25 mouse cellular contexts compared by ENCODE assay signal in the genomic region with DNA sequence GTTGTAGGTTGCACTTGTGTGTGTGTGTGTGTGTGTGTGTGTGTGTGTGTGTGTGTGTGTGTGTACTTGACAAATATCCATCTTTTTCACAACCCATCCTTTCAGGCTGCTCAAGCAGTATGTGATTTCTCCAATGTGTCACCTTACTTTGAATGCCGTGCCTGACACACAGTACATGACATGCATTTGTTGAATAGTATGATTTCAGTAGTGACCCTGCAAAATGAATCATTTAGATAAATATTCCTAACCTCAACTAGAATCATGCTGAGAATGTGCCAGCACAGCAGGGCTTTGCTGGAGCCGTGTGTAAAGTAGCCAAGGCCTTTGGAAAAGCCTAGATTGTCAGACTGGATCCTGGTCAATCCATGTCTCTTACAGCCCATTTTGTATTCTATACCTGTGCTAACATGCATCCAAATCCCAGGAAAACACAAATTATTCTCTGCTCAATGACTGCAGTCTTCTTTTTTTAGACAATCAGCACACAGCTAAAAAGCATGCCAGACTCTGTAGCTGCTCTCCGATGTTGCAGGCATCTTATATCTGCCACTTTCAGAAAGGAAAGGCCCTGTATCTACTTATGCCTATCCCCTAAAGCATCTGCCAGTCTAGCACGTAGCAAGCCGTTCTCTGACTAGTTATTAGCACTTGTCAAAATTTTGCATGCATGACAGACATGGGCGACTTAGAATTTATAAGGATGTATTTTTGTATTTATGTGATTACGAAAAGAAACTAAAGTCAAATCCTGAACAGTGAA.
DNase-seq lines count a peak whose midpoint lies in the region; ATAC-seq and TF ChIP-seq lines count a peak whose summit lies in the region.
"Had no signal": no experiment of that assay in that cellular context is flagged by ENCODE, and none has a peak within 500 bp of the region (broad histone marks: within the 10 kb centered on the region; RNA-seq: fewer than 3 reads in every experiment).

No protein-coding gene starts in this region.

- DNase-seq in adrenal gland, postnatal 10 days: peak; percentile 9
- DNase-seq in adrenal gland, postnatal 4 days (ENCODE audit: low spot score in 2 of 2): no peak
- DNase-seq in heart, adult 11 months: peak; percentile 29
- DNase-seq in heart, postnatal 25 days (ENCODE audit: low spot score): no peak
- no peak for DNase-seq in midbrain, postnatal 0 days (ENCODE audit: low spot score)
- no peak for DNase-seq in midbrain, embryonic 14.5 days
- DNase-seq in forebrain, postnatal 0 days: peak; percentile 56
- DNase-seq in left cerebral cortex, postnatal 36 days (ENCODE audit: low spot score in 2 of 2): no peak
- DNase-seq: cerebellum, adult 11-12 months; cerebellum, adult 9-11 months; gastrocnemius, postnatal 25 days; heart, adult 18-20 months; kidney, adult 8-10 months; layer of hippocampus, postnatal 36 days; liver; lung, adult 2 months; lung, postnatal 10 days; thymus, adult 2 months; thymus, postnatal 36 days had no signal

- no peak overlapping the region for H3K9ac ChIP-seq in midbrain, postnatal 0 days (replicated peaks; ENCODE audit: low read length, poor library complexity, severe bottlenecking)
- no peak overlapping the region for H3K9ac ChIP-seq in midbrain, embryonic 14.5 days (replicated peaks; ENCODE audit: low read length)
- no peak overlapping the region for H3K9ac ChIP-seq in forebrain, postnatal 0 days
- H3K9ac ChIP-seq: embryonic facial prominence, embryonic 13.5 days; liver, embryonic 14.5 days had no signal

- H3K27me3 ChIP-seq in midbrain, postnatal 0 days (ENCODE audit: insufficient read depth, low read length): no peaks in the 10 kb centered on the region
- no peaks in the 10 kb centered on the region for H3K27me3 ChIP-seq in midbrain, embryonic 14.5 days (ENCODE audit: control insufficient read depth, insufficient read depth, low read length)
- H3K27me3 ChIP-seq in forebrain, postnatal 0 days (ENCODE audit: insufficient read depth, low read length): no peaks in the 10 kb centered on the region
- H3K27me3 ChIP-seq: embryonic facial prominence, embryonic 13.5 days had no signal

- intact Hi-C loops in heart, postnatal 25 days (cut with DNase I): no loop called here
- intact Hi-C loops in left cerebral cortex, postnatal 36 days (cut with DNase I): no loop called here

- H3K9me3 ChIP-seq in midbrain, postnatal 0 days (ENCODE audit: low read length): no peaks in the 10 kb centered on the region
- H3K9me3 ChIP-seq in midbrain, embryonic 14.5 days (ENCODE audit: control insufficient read depth, low read length): no peaks in the 10 kb centered on the region
- no peaks in the 10 kb centered on the region for H3K9me3 ChIP-seq in forebrain, postnatal 0 days (ENCODE audit: low read length)
- H3K9me3 ChIP-seq: embryonic facial prominence, embryonic 13.5 days had no signal

- TF ChIP-seq CTCF in midbrain, postnatal 0 days (IDR thresholded peaks at IDR 0.05): no peak
- no peak for TF ChIP-seq CTCF in forebrain, postnatal 0 days (IDR thresholded peaks at IDR 0.05; ENCODE audit: low read depth)

- no peaks in the 10 kb centered on the region for H3K36me3 ChIP-seq in midbrain, postnatal 0 days (ENCODE audit: insufficient read depth, low read length)
- no peaks in the 10 kb centered on the region for H3K36me3 ChIP-seq in midbrain, embryonic 14.5 days (ENCODE audit: control insufficient read depth, insufficient read depth, low read length)
- H3K36me3 ChIP-seq in forebrain, postnatal 0 days (ENCODE audit: insufficient read depth): no peaks in the 10 kb centered on the region
- H3K36me3 ChIP-seq: embryonic facial prominence, embryonic 13.5 days had no signal

- H3K4me2 ChIP-seq in midbrain, postnatal 0 days (ENCODE audit: low read depth, low read length, poor library complexity, severe bottlenecking): no peak overlapping the region
- H3K4me2 ChIP-seq in midbrain, embryonic 14.5 days (ENCODE audit: low read length): no peak overlapping the region
- H3K4me2 ChIP-seq in forebrain, postnatal 0 days (ENCODE audit: low read depth): no peak overlapping the region
- H3K4me2 ChIP-seq: embryonic facial prominence, embryonic 13.5 days; heart, embryonic 11.5 days had no signal

- H3K4me1 ChIP-seq in midbrain, postnatal 0 days (ENCODE audit: insufficient read depth, low read length): no peaks in the 10 kb centered on the region
- no peaks in the 10 kb centered on the region for H3K4me1 ChIP-seq in midbrain, embryonic 14.5 days (ENCODE audit: control insufficient read depth, insufficient read depth, low read length)
- no peaks in the 10 kb centered on the region for H3K4me1 ChIP-seq in forebrain, postnatal 0 days (ENCODE audit: insufficient read depth)
- H3K4me1 ChIP-seq: embryonic facial prominence, embryonic 13.5 days had no signal

- H3K4me3 ChIP-seq in midbrain, postnatal 0 days (ENCODE audit: low read depth, low read length): no peak overlapping the region
- H3K4me3 ChIP-seq in midbrain, embryonic 14.5 days (replicated peaks; ENCODE audit: low read depth, low read length): no peak overlapping the region
- H3K4me3 ChIP-seq in forebrain, postnatal 0 days (ENCODE audit: low read depth, low read length): no peak overlapping the region
- H3K4me3 ChIP-seq: embryonic facial prominence, embryonic 13.5 days had no signal

- WGBS in midbrain, postnatal 0 days: 63% methylated on average over 7 of the region's 7 CpGs
- WGBS in midbrain, embryonic 14.5 days: 86% methylated on average over 7 of the region's 7 CpGs
- WGBS in forebrain, postnatal 0 days: 52% methylated on average over 7 of the region's 7 CpGs

- peak overlapping the region; percentile 64 for H3K27ac ChIP-seq in midbrain, postnatal 0 days (ENCODE audit: low read depth, low read length)
- no peak overlapping the region for H3K27ac ChIP-seq in midbrain, embryonic 14.5 days (replicated peaks; ENCODE audit: low read depth, low read length)
- peak overlapping the region; percentile 64 for H3K27ac ChIP-seq in forebrain, postnatal 0 days (ENCODE audit: low read depth, low read length)
- H3K27ac ChIP-seq: embryonic facial prominence, embryonic 13.5 days; kidney, postnatal 0 days; liver, embryonic 14.5 days; macrophage had no signal

- ATAC-seq in midbrain, postnatal 0 days (ENCODE audit: low FRiP score): peak; percentile 52; the same call in 1 of the 2 replicates
- no peak for ATAC-seq in midbrain, embryonic 14.5 days (ENCODE audit: low FRiP score, low TSS enrichment)
- ATAC-seq in forebrain, postnatal 0 days: peak; percentile 94
- ATAC-seq: intestine, embryonic 16.5 days had no signal

Comparison
In these comparisons a context has a peak if more than half of its experiments do, and no peak if none do; other contexts are left out.
1. DNase-seq: peak in adrenal gland, postnatal 10 days (single experiment), heart, adult 11 months (single experiment) and forebrain, postnatal 0 days (single experiment); none in adrenal gland, postnatal 4 days (0 of 2), heart, postnatal 25 days (single experiment), midbrain, postnatal 0 days (single experiment), midbrain, embryonic 14.5 days (single experiment) and left cerebral cortex, postnatal 36 days (0 of 2).